8 mouse cellular contexts compared by ENCODE assay signal in the genomic region with DNA sequence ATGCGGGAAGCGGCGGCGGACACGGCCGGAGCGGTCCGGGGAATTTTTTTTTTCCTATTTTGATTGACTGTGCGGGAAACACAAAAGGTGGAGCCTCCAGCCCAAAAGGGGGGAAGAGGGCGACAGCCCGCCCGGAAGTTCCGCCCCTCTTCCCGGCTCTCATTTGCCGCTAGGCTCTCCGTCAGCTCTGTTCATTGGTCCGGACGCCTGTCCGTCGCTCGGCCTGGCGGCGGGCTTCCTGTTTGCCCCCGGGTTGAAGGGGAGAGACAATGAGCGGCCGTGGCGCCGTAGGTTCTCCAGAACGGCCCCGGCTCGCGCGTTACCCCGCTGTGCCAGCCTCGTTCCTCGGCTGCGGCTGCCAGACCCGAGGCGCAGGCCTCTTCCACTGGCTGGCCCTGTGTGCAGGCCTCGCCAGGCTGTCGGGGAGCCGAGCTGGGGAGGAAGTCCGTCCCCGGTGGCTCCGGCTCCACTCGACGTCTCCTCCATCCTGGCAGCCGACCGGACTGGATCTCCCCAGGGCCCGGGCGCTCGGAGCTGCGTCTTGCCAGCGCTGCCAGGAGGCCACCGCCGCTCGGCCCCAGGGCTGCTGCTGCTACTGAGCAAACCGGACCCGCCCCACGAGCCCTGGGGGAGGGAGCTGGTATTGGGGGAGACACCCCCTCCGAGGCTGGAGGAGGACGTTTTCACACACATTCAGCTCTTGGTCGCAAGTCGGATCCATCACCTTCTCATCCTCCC. TPM values are rescaled to one million over a fixed set of nuclear protein-coding genes. Genes with fewer than 3 reads are reported as not detected.
DNase-seq lines count a peak whose midpoint lies in the region; ATAC-seq and TF ChIP-seq lines count a peak whose summit lies in the region.

A gene (minus strand): TSS at position 110 of the 738 bp plus-strand sequence.

- under 1% methylated on average over 64 of the region's 64 CpGs for WGBS in embryonic facial prominence, embryonic 13.5 days
- under 1% methylated on average over 64 of the region's 64 CpGs for WGBS in kidney, adult 2 months
- under 1% methylated on average over 64 of the region's 64 CpGs for WGBS in limb, embryonic 12.5 days
- WGBS in midbrain, embryonic 15.5 days, result under 1% methylated on average over 64 of the region's 64 CpGs
- WGBS in spleen, adult 2 months, result under 1% methylated on average over 64 of the region's 64 CpGs

- peak within 1 kb of the TSS; percentile 100 for H3K9ac ChIP-seq in embryonic facial prominence, embryonic 13.5 days
- peak within 1 kb of the TSS; percentile 100 for H3K9ac ChIP-seq in limb, embryonic 12.5 days (replicated peaks)
- peak within 1 kb of the TSS; percentile 100 for H3K9ac ChIP-seq in midbrain, embryonic 15.5 days

- DNase-seq in 3134 (ENCODE audit: extremely low read depth, insufficient read length, low spot score), result peak; percentile 97
- peak; percentile 98 to 99 for DNase-seq in adrenal gland, postnatal 36 days
- DNase-seq in heart, adult 18-20 months, result peak; percentile 97 to 99
- DNase-seq in kidney, adult 2 months, result peak; percentile 98
- DNase-seq in spleen, adult 2 months (ENCODE audit: low read depth in 1 of 2, low spot score in 2 of 2), result peak; percentile 93 to 98

- peak; percentile 89 for ATAC-seq in embryonic facial prominence, embryonic 13.5 days (ENCODE audit: insufficient number of reproducible peaks, insufficient read depth, low FRiP score, low TSS enrichment, low read depth)
- ATAC-seq in limb, embryonic 12.5 days (ENCODE audit: insufficient number of reproducible peaks, insufficient read depth, low FRiP score, low TSS enrichment, low read depth), result peak; percentile 88
- peak; percentile 95 for ATAC-seq in midbrain, embryonic 15.5 days (replicated peaks)

- H3K4me1 ChIP-seq in embryonic facial prominence, embryonic 13.5 days, result peaks cover 12% of the 10 kb centered on the region
- H3K4me1 ChIP-seq in kidney, adult 2 months (ENCODE audit: control insufficient read depth, insufficient read depth, low read length), result peaks cover 13% of the 10 kb centered on the region
- H3K4me1 ChIP-seq in limb, embryonic 12.5 days (replicated peaks), result peaks cover 29% of the 10 kb centered on the region
- H3K4me1 ChIP-seq in midbrain, embryonic 15.5 days, result peaks cover 26% of the 10 kb centered on the region
- peaks cover 6% of the 10 kb centered on the region for H3K4me1 ChIP-seq in spleen, adult 2 months (ENCODE audit: control insufficient read depth, insufficient read depth, insufficient read length)

- peak within 1 kb of the TSS; percentile 97 for H3K4me3 ChIP-seq in embryonic facial prominence, embryonic 13.5 days
- H3K4me3 ChIP-seq in kidney, adult 2 months (ENCODE audit: insufficient read depth, low read depth, low read length), result peak within 1 kb of the TSS; percentile 97
- peak within 1 kb of the TSS; percentile 97 for H3K4me3 ChIP-seq in limb, embryonic 12.5 days (replicated peaks)
- H3K4me3 ChIP-seq in midbrain, embryonic 15.5 days, result peak within 1 kb of the TSS; percentile 96
- H3K4me3 ChIP-seq in spleen, adult 2 months (ENCODE audit: extremely low read depth, insufficient read depth, insufficient read length), result peak within 1 kb of the TSS; percentile 100

- peak within 1 kb of the TSS; percentile 100 for H3K27ac ChIP-seq in embryonic facial prominence, embryonic 13.5 days
- peak within 1 kb of the TSS; percentile 100 for H3K27ac ChIP-seq in kidney, adult 2 months (ENCODE audit: insufficient read depth, low read depth, low read length)
- H3K27ac ChIP-seq in limb, embryonic 12.5 days, result peak within 1 kb of the TSS; percentile 100
- peak within 1 kb of the TSS; percentile 100 for H3K27ac ChIP-seq in midbrain, embryonic 15.5 days
- peak within 1 kb of the TSS; percentile 100 for H3K27ac ChIP-seq in spleen, adult 2 months (ENCODE audit: insufficient read depth, low read length)

- TF ChIP-seq POLR2A in kidney, adult 2 months (IDR thresholded peaks at IDR 0.05; ENCODE audit: low read depth, low read length), result peak; percentile 66
- peak; percentile 94 for TF ChIP-seq POLR2A in spleen, adult 2 months (IDR thresholded peaks at IDR 0.05; ENCODE audit: low read depth, low read length)

- H3K4me2 ChIP-seq in embryonic facial prominence, embryonic 13.5 days, result peak within 1 kb of the TSS; percentile 71
- peak within 1 kb of the TSS; percentile 74 for H3K4me2 ChIP-seq in limb, embryonic 12.5 days
- H3K4me2 ChIP-seq in midbrain, embryonic 15.5 days, result peak within 1 kb of the TSS; percentile 58

- H3K36me3 ChIP-seq in embryonic facial prominence, embryonic 13.5 days, result 0 out of 2 replicates have a peak, but pooled peaks cover 3% of the 10 kb centered on the region
- no peaks in the 10 kb centered on the region for H3K36me3 ChIP-seq in kidney, adult 2 months (ENCODE audit: control insufficient read depth, insufficient read depth, low read length)
- H3K36me3 ChIP-seq in limb, embryonic 12.5 days, result peaks cover 7% of the 10 kb centered on the region; the same call in 1 of the 2 replicates
- H3K36me3 ChIP-seq in midbrain, embryonic 15.5 days (replicated peaks), result no peaks in the 10 kb centered on the region
- peaks cover 2% of the 10 kb centered on the region for H3K36me3 ChIP-seq in spleen, adult 2 months (ENCODE audit: control insufficient read depth, insufficient read depth, low read length)

- H3K9me3 ChIP-seq in embryonic facial prominence, embryonic 13.5 days, result no peaks in the 10 kb centered on the region
- H3K9me3 ChIP-seq in limb, embryonic 12.5 days, result no peaks in the 10 kb centered on the region
- H3K9me3 ChIP-seq in midbrain, embryonic 15.5 days, result no peaks in the 10 kb centered on the region

- no peaks in the 10 kb centered on the region for H3K27me3 ChIP-seq in embryonic facial prominence, embryonic 13.5 days
- no peaks in the 10 kb centered on the region; the same call in 1 of the 2 replicates for H3K27me3 ChIP-seq in kidney, adult 2 months (replicated peaks; ENCODE audit: control insufficient read depth, insufficient read depth, low read length)
- H3K27me3 ChIP-seq in limb, embryonic 12.5 days, result no peaks in the 10 kb centered on the region
- H3K27me3 ChIP-seq in midbrain, embryonic 15.5 days (replicated peaks), result no peaks in the 10 kb centered on the region
- no peaks in the 10 kb centered on the region for H3K27me3 ChIP-seq in spleen, adult 2 months (ENCODE audit: control insufficient read depth, insufficient read depth, low read length)

- TF ChIP-seq CTCF in kidney, adult 2 months (conservative IDR thresholded peaks at IDR 0.05; ENCODE audit: insufficient read depth, insufficient read length, low read depth, low read length), result no peak
- no peak for TF ChIP-seq CTCF in spleen, adult 2 months (IDR thresholded peaks at IDR 0.05; ENCODE audit: extremely low read depth, insufficient read depth, insufficient read length, insufficient replicate concordance)

RNA-seq across cellular contexts. Expression of the gene that starts here (rescaled TPM):
- total RNA-seq in adrenal gland, postnatal 36 days (2021), result 10 to 100 TPM; 54.0 to 62.2 TPM
- polyA plus RNA-seq in embryonic facial prominence, embryonic 13.5 days (2015; fragmentation: Nextera tagmentation; extraction: Ambion mirVana), result 67.4 and 69.0 TPM in 2 replicates
- 10 to 100 TPM; 27.9 to 32.9 TPM for total RNA-seq in heart, adult 18-20 months (2021)
- polyA plus RNA-seq in kidney, adult 2 months (2012; rRNA removed), result 13.5 and 13.7 TPM in 2 replicates
- polyA plus RNA-seq in limb, embryonic 12.5 days (2016; fragmentation: Nextera tagmentation; extraction: Ambion mirVana), result 74.7 and 81.1 TPM in 2 replicates
- polyA plus RNA-seq in midbrain, embryonic 15.5 days (2015; fragmentation: Nextera tagmentation; extraction: Ambion mirVana), result 37.7 and 39.4 TPM in 2 replicates
- polyA plus RNA-seq in spleen, adult 2 months (2012; rRNA removed), result 9.4 and 11.0 TPM in 2 replicates

Comparison
In these comparisons a context has a peak if more than half of its experiments do, and no peak if none do; other contexts are left out.
1. Peak in every context shown above with its lines: DNase-seq, ATAC-seq, H3K4me3 ChIP-seq and H3K27ac ChIP-seq.